Mouse (Mus musculus): ENCODE measurements around the gene Mgmt. TPM values are rescaled to one million over a fixed set of nuclear protein-coding genes. Genes with fewer than 3 reads are reported as not detected.

Mgmt gene
- polyA plus RNA-seq, 1 experiment, result 0.06 TPM

GRCm38 (mm10) chr7:136926178-136926577 is 31.8 kb downstream of the Mgmt start:
- H3K4me3 ChIP-seq (replicated peaks), result no peak overlapping the region
- TF ChIP-seq GATA1 (IDR thresholded peaks at IDR 0.05; ENCODE audit: low read length) (no peak), TAL1 (IDR thresholded peaks at IDR 0.05; ENCODE audit: low read length) (no peak)
- no peaks in the 10 kb centered on the region for H3K4me1 ChIP-seq (ENCODE audit: control insufficient read depth)
- H3K36me3 ChIP-seq (ENCODE audit: control insufficient read depth), result no peaks in the 10 kb centered on the region
- H3K9me3 ChIP-seq (ENCODE audit: control insufficient read depth, low read length), result no peaks in the 10 kb centered on the region
- no peaks in the 10 kb centered on the region for H3K27me3 ChIP-seq (ENCODE audit: control insufficient read depth)

- Histone ChIP-seq H3K36me3 (ENCODE audit: control insufficient read depth) (no peaks in the 10 kb centered on the region), H3K4me3 (replicated peaks) (no peak overlapping the region), H3K4me1 (ENCODE audit: control insufficient read depth) (no peaks in the 10 kb centered on the region), H3K27me3 (ENCODE audit: control insufficient read depth) (no peaks in the 10 kb centered on the region), H3K9me3 (ENCODE audit: control insufficient read depth, low read length) (no peaks in the 10 kb centered on the region)
- TF ChIP-seq GATA1 (IDR thresholded peaks at IDR 0.05; ENCODE audit: low read length) (no peak), TAL1 (IDR thresholded peaks at IDR 0.05; ENCODE audit: low read length) (no peak)
These were observed 36.0 kb downstream of the Mgmt start for GRCm38 (mm10) chr7:136930451-136930850.

DNA sequence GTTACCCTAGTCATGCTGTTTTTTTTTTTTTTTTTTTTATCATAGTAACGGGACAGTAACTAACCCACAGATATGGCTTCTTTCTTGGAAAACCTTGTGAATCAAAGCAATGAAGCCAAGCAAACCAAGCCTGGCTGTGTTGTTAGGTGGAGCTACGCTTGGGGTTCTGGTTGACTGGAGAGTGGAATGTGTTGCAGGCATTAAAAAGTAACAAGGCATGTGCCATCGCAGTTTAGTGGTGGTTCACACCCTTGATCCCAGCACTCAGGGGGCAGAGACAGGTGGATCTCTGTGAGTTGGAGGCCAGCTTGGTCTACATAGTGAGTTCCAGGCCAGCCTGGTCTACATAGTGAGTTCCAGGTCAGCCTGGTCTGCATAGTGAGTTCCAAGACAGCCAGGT is 39.0 kb downstream of the Mgmt start:
- H3K4me3 ChIP-seq (replicated peaks), result no peak overlapping the region
- peaks cover 7% of the 10 kb centered on the region for H3K9me3 ChIP-seq (ENCODE audit: control insufficient read depth, low read length)
- no peak for TF ChIP-seq GATA1 (IDR thresholded peaks at IDR 0.05; ENCODE audit: low read length)
- TF ChIP-seq TAL1 (IDR thresholded peaks at IDR 0.05; ENCODE audit: low read length), result no peak
- H3K27me3 ChIP-seq (ENCODE audit: control insufficient read depth), result no peaks in the 10 kb centered on the region
- H3K4me1 ChIP-seq (ENCODE audit: control insufficient read depth), result no peaks in the 10 kb centered on the region
- H3K36me3 ChIP-seq (ENCODE audit: control insufficient read depth), result no peaks in the 10 kb centered on the region

- H3K4me3 ChIP-seq (replicated peaks), result no peak overlapping the region
- no peaks in the 10 kb centered on the region for H3K27me3 ChIP-seq (ENCODE audit: control insufficient read depth)
- H3K4me1 ChIP-seq (ENCODE audit: control insufficient read depth), result no peaks in the 10 kb centered on the region
- TF ChIP-seq TAL1 (IDR thresholded peaks at IDR 0.05; ENCODE audit: low read length) (no peak), GATA1 (IDR thresholded peaks at IDR 0.05; ENCODE audit: low read length) (no peak)
- peaks cover 7% of the 10 kb centered on the region for H3K9me3 ChIP-seq (ENCODE audit: control insufficient read depth, low read length)
- H3K36me3 ChIP-seq (ENCODE audit: control insufficient read depth), result no peaks in the 10 kb centered on the region
These were observed 39.9 kb downstream of the Mgmt start for GRCm38 (mm10) chr7:136934336-136934735.

- Histone ChIP-seq H3K4me3 (replicated peaks) (no peak overlapping the region), H3K36me3 (ENCODE audit: control insufficient read depth) (no peaks in the 10 kb centered on the region), H3K27me3 (ENCODE audit: control insufficient read depth) (no peaks in the 10 kb centered on the region), H3K4me1 (ENCODE audit: control insufficient read depth) (no peaks in the 10 kb centered on the region), H3K9me3 (ENCODE audit: control insufficient read depth, low read length) (peaks cover 7% of the 10 kb centered on the region)
- no peak for TF ChIP-seq GATA1 (IDR thresholded peaks at IDR 0.05; ENCODE audit: low read length)
- TF ChIP-seq TAL1 (IDR thresholded peaks at IDR 0.05; ENCODE audit: low read length), result no peak
These were observed 40.4 kb downstream of the Mgmt start for GRCm38 (mm10) chr7:136934784-136935183.

DNA sequence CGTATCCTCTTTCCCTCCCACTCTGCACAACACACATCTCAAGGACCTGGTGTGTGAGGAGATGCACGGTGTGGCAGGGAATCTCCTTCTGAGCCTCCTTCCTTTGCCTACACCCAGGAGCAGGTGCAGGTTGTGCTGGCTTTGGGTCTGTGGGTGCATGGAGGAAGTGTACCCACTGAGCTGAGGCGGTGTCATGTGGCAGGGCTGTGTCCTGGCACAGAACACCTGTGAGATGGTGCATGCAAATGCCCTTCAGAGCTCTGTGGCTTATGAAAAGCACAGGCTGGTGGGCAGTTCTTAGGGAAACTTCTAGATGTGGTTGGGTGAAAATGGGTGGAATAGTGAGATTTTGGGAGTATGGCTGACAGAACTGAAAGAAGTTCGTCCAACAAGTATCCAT is 44.0 kb downstream of the Mgmt start:
- no peaks in the 10 kb centered on the region for H3K4me1 ChIP-seq (ENCODE audit: control insufficient read depth)
- H3K36me3 ChIP-seq (ENCODE audit: control insufficient read depth), result no peaks in the 10 kb centered on the region
- no peak for TF ChIP-seq TAL1 (IDR thresholded peaks at IDR 0.05; ENCODE audit: low read length)
- no peak for TF ChIP-seq GATA1 (IDR thresholded peaks at IDR 0.05; ENCODE audit: low read length)
- peaks cover 7% of the 10 kb centered on the region for H3K9me3 ChIP-seq (ENCODE audit: control insufficient read depth, low read length)
- no peak overlapping the region for H3K4me3 ChIP-seq (replicated peaks)
- no peaks in the 10 kb centered on the region for H3K27me3 ChIP-seq (ENCODE audit: control insufficient read depth)

DNA sequence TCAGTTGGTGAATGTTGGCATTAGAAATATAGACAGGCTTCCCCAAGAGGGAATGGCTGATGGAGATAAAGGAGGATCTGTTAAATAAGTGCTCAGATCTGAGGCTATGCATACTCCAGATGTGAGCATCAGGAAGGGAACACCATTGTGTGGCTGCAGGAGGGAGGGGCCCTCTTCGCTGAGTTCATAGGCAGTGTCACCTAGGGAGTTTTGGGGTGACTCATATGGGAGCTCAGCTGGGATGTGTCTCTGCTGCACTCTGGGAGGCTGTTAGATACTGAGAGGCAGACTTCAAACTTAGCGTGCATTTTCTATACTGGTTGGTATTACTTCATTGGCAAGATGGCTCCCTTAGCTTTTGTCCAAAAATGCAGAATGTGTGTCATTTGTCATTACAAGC is 48.0 kb downstream of the Mgmt start:
- H3K36me3 ChIP-seq (ENCODE audit: control insufficient read depth), result no peaks in the 10 kb centered on the region
- H3K4me3 ChIP-seq (replicated peaks), result no peak overlapping the region
- H3K27me3 ChIP-seq (ENCODE audit: control insufficient read depth), result no peaks in the 10 kb centered on the region
- no peaks in the 10 kb centered on the region; the same call in none of the 2 replicates for H3K9me3 ChIP-seq (ENCODE audit: control insufficient read depth, low read length)
- TF ChIP-seq TAL1 (IDR thresholded peaks at IDR 0.05; ENCODE audit: low read length), result no peak
- no peak for TF ChIP-seq GATA1 (IDR thresholded peaks at IDR 0.05; ENCODE audit: low read length)
- H3K4me1 ChIP-seq (ENCODE audit: control insufficient read depth), result no peaks in the 10 kb centered on the region

GRCm38 (mm10) chr7:136943886-136944285 is 49.5 kb downstream of the Mgmt start:
- Histone ChIP-seq H3K4me1 (ENCODE audit: control insufficient read depth) (no peaks in the 10 kb centered on the region), H3K4me3 (replicated peaks) (no peak overlapping the region), H3K36me3 (ENCODE audit: control insufficient read depth) (no peaks in the 10 kb centered on the region), H3K27me3 (ENCODE audit: control insufficient read depth) (no peaks in the 10 kb centered on the region), H3K9me3 (ENCODE audit: control insufficient read depth, low read length) (no peaks in the 10 kb centered on the region)
- TF ChIP-seq TAL1 (IDR thresholded peaks at IDR 0.05; ENCODE audit: low read length), result no peak
- TF ChIP-seq GATA1 (IDR thresholded peaks at IDR 0.05; ENCODE audit: low read length), result no peak

GRCm38 (mm10) chr7:136945697-136946096 is 51.3 kb downstream of the Mgmt start:
- H3K36me3 ChIP-seq (ENCODE audit: control insufficient read depth), result no peaks in the 10 kb centered on the region
- no peaks in the 10 kb centered on the region for H3K4me1 ChIP-seq (ENCODE audit: control insufficient read depth)
- no peak for TF ChIP-seq GATA1 (IDR thresholded peaks at IDR 0.05; ENCODE audit: low read length)
- TF ChIP-seq TAL1 (IDR thresholded peaks at IDR 0.05; ENCODE audit: low read length), result no peak
- no peaks in the 10 kb centered on the region for H3K9me3 ChIP-seq (ENCODE audit: control insufficient read depth, low read length)
- no peaks in the 10 kb centered on the region for H3K27me3 ChIP-seq (ENCODE audit: control insufficient read depth)
- H3K4me3 ChIP-seq (replicated peaks), result no peak overlapping the region

DNA sequence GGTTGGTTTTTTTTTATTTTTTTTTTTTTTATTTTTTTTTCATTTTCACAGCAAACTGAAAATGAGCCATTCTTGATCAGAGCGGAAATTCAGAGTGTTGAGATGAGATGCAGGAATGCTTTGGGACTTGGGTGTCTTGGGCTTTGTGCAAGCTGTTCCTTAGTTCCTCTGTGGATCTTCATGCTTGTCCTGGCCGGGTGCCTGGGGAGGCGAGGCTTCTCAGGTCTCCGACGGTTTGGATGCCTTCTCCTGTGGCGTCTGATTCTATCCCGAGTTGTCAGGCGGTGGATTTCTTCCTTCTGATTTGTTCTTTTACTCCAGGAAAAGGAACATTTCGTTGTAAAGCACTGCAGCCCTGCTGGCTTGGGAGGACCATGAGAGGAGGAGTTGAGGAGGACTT is 51.7 kb downstream of the Mgmt start:
- TF ChIP-seq GATA1 (IDR thresholded peaks at IDR 0.05; ENCODE audit: low read length) (no peak), TAL1 (IDR thresholded peaks at IDR 0.05; ENCODE audit: low read length) (no peak)

More for the DNA sequence above, 51.7 kb downstream of the Mgmt start:
- no peaks in the 10 kb centered on the region for H3K4me1 ChIP-seq (ENCODE audit: control insufficient read depth)
- H3K27me3 ChIP-seq (ENCODE audit: control insufficient read depth), result no peaks in the 10 kb centered on the region
- H3K4me3 ChIP-seq (replicated peaks), result no peak overlapping the region
- no peaks in the 10 kb centered on the region for H3K9me3 ChIP-seq (ENCODE audit: control insufficient read depth, low read length)
- no peaks in the 10 kb centered on the region for H3K36me3 ChIP-seq (ENCODE audit: control insufficient read depth)

Measured in erythroblast, embryonic 14.5 days (primary cell).